Mouse (Mus musculus) cerebellum, postnatal 25 days (tissue): ENCODE results near the gene Gps2.
A peak's percentile ranks its signal among the peaks of the same experiment; 100 is the strongest.
"Not testable (repeated sequence)": the region's sequence is repeated elsewhere in the genome, so short reads cannot be mapped to it uniquely, and the experiment has no call there.

Experiments used
- DNase-seq, 2 experiments: peaks; one replicate each; pipeline ENCODE4 v3.0.0; 2021; ENCODE audit warnings: mixed read lengths in 2 of 2

Gps2 gene

DNA sequence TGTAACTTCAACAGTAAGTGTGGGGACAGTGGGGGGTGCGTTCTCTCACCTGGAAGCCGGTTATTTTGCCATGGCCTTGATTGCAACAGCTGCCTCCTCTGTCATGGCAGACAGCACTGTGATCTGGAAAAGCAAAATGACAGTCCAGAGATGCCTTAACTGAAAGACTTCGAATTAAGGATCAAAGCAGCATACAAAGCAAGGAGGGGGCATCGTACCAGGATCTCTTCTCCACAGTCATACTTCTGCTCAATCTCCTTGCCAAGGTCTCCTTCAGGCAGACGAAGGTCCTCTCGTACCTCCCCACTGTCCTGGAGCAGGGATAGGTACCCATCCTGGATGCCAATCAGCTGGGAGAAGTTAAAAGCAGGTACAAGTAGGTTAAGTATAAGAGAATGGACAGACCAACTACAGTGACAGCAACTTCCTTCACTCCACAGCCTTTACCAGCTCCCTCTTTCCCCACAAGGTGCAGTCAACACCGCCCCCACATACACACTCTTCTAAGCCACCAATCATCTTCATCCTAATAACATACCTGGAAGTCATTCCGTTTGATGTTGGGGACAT lies 3.8 kb downstream of the Gps2 start:
- no peak for DNase-seq

DNA sequence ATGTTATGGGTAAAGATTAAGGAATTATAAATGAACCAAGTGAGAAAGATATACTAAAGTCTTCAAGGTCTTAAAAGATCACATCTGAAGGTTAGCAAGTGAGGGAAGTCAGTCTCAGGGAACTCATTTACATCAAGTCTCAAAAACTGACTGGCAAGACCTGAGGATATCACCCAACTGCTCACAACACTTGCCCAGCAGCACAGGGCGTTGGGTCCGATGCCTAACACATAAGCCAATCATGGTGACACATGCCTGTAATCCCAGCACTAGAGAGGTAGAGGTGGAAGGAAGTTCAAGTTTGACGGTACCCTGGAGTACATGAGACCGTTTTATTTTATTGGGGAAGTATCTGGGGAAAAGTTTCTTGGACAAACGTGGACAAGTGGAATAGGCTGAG lies 4.4 kb downstream of the Gps2 start:
- DNase-seq, result no peak

DNA sequence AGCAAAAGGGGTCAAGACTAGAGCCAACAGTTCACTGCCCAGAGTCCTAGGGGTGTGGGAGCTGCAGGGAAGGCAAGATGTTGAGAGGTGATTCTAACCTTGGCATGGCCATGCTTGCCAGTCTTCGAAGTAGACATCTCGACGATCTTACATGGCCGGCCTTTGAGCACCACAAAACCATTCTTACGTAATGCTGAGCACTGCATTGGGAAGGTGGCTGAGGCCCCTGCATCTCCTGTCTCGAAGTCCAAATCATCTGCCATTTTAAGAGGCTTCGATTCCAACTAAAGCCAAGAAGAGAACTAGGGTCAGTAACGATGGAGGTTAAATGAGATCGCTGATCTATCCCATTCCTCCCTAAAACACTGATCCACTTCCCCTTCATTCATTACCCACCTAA lies 5.4 kb downstream of the Gps2 start:
- no peak for DNase-seq

DNA sequence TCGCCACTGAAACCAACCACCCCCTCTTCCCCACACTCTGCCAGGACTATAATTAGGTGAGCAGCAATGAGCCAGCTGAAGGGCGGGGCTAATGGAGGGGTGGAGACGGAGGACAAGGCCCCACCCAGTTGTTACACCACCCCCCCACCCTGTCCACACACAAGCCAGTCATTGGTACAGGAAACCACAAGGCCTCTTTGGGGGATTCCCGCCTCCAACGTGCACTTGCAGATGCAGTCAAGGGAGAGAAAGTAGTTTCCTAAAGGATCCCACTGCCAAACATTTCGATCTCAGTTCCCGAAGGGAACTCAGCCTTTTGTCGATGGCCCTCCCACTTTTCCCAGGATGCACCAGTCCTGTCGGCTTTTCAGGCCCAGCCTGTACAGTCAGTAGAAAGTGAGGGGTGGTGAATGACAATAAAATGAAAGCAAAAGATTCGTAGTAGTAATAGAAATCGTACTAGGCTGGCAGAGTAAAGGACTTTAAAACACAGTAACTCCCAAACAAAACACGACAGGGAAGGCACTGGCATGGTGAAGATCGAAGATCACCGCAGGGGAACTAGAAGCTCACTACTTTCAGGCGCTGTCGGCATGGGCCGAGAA lies 6.1 kb downstream of the Gps2 start:
- peak; percentile 49 to 75 for DNase-seq

DNA sequence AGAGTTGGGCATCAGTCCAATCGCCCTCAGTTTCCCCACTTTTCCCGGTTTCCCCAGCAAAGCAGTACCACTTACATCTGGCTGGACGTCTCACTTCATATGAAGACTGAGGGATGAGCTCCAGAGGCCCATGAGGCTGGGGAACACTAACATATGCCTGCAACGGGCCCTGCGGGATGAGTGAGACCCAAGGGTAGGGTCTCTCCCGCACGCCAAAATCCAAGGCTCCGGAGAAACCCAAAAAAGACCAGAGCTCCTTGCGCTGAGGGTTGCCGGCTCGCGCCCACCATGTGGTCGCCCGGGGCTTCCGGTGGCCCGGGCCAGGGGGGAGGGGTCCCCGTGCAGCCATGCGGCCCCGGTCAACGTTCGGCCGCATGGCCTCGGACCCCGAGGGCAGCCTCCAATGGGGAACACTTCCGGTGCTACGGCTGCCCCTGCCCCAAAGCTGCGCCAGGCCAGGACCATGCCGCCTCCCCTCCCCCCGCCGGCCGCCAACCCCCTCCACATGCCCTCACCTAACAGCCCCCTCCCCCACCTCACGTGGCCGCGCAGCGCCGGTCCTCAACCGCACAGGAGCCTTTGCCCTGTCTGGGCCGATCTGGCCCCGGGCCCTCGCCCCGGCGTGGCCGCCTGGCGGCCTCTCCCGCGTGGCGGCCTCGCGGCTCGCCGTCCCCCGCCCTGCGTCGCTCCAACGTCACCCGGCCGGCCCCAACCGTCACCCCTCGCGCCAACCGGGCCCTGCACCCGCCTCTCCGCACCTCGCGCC lies 6.8 kb downstream of the Gps2 start:
- peak; percentile 45 to 80 for DNase-seq

DNA sequence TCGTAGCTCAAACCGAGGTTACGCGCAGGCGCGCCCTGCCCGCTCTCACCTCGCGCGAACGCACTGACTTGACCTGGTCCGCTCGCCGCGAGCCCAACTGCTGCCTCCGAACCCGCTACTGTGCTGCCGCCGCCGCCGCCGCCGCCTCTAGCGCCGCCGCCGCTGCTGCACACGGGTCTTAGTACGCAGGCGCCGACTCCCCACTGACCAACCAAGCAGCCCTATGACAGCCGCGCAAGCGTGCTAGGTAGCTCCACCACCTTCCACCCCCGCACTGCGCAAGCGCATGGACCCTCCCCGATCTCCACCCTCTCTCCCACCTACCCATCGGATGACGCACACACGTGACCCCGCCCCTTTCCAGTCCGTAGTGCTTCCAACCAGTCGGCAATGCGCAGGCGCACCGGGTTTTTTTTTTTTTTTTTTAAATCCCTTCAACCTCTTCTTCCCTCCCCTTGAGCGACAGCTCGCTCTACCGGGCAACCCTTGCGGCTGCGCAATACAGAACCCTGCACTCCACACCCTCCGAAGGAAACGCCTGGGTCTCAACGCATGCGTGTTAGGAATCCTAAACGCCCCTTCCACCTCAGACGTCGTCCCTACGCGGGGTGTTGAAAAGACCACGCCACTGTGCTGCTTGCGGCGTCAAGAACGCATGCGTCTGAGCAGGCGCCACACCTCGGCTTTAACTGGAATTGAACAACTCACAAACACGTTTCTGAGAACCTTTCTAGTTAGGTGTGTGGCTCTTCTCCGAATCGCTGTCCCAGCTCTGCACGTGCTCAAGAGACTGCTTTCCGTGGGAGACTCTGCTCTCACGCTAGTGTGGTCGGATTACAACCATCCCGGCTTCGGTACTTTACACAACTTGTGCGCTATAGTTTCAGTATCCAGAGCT lies 7.7 kb downstream of the Gps2 start, which contains the start of gene Eif5a:
TSS of gene Eif5a (minus strand) at position 845 of the 898 bp plus-strand sequence.
- DNase-seq, result peak; percentile 100

DNA sequence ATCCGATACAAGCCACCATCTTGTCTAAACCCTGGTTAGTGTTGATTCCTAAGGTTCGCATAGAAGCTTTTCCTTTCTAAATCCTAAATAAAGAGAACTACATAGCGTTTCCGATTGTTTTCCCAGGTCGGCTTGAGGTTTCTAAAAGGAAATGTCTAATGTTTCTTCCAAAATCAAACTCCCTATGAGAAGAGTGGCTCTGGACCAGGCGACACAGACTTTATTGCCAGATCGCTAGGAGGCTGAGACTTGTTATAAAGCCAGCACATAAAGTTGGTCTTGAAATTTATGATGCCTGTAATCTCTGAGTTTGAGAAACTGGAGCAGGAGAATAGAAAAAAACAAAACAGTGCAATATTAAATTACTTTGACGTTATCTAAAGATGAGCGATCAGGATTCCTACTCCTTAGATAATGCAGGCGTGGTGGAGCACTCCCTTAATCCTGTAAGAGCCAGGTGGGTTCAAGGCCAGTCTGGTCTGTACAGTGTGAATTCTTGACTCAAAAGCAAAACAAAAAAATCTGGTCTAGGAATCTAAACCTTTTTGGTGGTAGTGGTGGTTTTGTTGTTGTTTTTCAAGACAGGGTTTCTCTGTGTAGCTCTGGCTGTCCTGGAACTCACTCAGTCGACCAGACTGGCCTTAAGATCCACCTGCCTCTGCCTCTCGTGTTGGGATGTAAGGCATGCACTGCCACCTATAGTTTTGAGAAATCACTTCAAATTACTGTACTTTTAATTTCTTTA lies 8.5 kb downstream of the Gps2 start:
- no peak for DNase-seq

DNA sequence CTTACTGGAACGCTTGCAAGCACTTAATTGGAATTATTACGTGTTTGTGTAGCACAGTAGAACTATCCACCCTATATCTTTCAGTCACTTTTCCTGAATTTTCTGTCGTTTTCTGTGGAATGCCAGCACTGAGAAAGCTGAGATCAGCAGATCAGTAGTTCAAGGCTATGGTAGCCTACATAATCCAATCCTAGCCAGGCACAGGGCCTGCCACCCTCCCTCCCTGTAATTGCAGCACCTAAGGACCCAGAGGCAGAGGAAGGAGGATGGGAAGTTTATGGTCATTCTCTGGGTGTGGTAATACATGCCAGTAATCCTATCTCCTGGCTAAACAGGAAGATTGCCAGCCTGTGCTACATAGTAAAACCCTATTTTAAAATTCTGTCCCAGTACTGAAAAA lies 9.1 kb downstream of the Gps2 start:
- DNase-seq, result no peak

DNA sequence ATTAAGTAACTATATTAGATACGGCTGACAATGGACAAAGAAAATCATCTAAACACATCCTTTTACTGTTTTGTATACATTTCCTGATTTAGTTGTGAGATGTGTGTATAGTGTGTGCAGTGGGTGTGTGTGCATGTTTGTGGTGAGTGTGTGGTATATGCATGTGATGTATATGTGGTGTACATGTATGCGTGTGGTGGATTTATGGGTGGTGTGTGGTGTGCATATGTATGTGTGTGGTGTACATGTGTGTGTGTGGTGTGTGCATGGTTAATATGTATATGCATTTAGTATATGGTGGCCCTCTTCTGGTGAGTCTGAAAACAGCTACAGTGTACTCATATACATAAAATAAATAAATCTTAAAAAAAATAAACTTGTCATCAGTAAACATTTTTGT lies 13.8 kb downstream of the Gps2 start:
- no peak for DNase-seq

DNA sequence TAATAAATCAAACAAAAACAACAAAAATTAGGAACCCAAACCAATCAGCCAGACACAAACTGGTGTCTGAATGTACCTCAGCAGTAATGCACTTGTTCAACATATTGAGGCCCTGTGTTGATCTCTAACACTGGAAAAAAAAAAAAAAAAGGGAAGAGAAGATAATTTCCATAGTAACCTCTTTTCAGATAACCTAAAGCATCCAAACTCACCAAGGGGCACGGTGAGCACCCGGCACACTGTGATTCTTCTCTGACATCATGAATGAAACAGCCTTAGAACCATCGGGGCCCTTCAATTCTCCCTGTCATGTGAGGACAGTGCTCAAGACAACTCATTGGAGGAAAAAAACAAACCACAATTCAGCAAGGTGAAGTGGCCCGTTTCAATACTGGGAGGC lies 16.0 kb downstream of the Gps2 start:
- DNase-seq, result no peak

DNA sequence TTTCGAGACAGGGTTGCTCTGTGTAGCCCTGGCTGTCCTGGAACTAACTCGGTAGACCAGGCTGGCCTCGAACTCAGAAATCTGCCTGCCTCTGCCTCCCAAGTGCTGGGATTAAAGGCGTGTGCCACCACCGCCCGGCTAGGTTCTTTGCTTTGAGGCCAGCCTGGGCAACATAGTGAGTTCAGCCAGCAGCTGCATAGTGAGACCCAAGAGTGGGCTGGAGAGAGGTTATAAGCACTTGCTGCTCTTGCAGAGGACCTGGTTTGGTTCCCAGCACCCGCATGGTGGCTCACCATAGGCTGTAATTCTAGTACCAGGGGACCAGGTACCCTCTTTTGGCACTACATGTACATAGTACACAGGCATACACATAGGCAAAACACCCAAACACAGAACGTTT lies 16.5 kb downstream of the Gps2 start:
- not testable (repeated sequence) for DNase-seq

DNA sequence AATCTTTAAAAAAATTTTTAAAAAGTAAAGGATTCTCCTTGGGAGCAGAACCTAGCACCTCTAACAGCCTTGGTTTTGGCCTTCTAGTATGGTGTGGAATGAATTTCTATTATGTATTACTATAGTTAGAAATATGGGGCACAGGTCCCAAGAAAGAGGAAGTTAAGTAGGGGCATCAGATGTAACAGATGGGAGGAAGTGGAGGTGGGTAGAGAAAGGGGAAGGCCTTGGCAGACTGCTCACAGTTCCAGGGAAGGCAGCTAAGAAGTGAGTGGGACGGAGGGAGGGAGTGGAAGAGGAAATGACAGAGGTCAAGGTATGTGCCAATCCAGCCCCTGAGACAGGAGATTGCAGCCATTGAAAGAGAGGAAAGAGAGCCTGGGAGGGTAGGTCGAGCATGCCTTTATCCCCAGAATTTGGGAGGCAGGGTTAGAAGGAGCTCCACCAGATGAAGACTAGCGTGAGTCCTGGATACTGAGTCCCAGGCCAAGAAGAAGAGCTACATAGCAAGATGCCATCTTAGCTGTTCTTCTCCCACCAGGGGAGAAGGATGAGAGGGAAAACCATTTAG lies 17.4 kb downstream of the Gps2 start:
- DNase-seq, result no peak

DNA sequence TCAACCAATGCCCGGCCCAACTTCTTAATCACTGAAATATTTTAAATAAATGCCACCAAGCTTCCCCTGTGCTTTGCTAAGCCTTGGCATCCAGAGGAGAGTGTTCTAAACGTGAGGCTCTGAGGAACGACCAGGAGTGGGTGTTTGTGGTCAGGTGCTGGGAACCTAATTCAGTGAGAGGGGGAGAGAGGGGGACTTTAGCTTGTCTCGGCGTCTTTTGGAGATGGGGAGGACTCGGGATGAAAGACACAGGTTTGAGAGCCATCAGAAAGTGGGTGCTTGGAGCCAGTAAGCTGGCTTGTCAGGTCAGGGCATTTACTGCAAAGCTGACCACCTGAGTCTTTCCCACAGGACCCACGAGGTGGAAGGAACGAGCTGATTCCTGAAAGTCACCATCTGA lies 18.1 kb downstream of the Gps2 start:
- DNase-seq, result no peak

DNA sequence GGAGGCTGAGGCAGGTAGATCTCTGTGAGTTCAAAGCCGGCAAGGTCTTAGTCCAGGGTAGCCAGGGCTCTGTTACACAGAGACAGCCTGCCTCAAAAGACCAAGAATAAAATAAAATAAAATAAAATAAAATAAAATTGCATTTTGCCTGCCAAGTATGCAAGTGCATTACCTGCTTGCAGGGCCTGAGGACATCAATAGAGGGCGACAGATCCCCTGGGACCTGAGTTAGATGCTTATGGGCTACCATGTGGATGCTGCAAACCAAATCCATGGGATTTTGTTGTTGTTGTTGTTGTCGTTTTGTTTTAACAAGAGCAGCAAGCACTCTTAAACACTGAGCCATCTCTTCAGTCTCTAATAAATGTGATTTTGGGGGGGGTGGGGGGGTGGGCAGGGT lies 18.6 kb downstream of the Gps2 start:
- DNase-seq, result no peak

DNA sequence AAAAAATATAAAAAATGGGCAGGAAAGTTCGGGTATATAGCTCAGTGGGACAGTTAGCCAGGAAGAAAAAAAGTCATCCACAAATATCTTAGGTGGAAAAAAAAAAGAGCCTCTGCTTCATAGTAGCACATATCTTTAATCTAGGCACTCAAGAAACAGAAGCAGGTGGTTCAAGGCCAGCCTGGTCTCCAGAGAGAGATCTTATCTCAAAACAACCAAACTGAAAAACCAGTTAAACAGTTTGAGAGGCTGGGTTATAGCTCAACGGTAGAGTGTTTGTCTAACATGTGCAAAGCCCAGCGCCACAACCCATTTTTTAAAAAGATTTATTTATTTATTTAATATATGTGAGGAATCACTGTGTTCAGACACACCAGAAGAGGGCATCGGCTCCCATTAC lies 19.4 kb downstream of the Gps2 start:
- no peak for DNase-seq

DNA sequence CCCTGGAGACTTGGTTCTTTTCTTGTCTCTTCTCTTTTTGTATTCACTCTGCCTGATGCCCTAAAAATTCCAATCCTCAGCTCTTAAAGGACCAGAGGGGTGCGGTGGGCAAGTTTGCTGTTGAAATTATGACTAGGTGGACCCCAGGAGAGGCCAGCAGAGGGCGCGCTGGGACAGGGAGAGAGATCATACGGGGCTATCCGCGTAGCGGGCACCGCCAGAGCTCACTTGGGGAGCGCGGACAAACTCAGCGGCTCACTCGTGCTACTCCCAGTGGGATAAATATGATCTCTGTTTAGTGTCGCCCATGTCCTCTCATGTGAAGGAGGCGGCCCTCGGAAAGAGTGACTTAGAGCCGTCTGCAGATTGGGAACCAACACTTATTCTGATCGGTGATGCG lies 20.5 kb downstream of the Gps2 start:
- peak; percentile 93 to 97 for DNase-seq

DNA sequence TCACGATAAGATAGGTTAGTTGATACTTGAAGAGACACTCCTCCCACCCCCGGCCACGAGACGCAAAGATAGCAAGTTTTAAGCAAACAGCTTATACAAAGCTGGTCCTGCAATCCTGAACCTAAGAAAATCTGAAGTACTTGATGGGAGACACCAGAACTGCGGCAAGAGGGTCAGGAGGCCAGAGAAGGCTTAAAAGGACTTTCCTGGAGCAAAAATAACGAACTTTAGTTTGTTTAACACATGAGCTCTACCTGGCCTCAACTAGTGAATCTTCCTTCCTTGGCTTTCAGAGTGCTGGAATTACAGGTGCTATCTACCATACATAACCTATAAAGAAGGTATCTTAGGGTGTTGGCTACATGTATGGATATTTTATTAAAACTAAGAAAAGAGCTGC lies 21.0 kb downstream of the Gps2 start:
- no peak for DNase-seq

DNA sequence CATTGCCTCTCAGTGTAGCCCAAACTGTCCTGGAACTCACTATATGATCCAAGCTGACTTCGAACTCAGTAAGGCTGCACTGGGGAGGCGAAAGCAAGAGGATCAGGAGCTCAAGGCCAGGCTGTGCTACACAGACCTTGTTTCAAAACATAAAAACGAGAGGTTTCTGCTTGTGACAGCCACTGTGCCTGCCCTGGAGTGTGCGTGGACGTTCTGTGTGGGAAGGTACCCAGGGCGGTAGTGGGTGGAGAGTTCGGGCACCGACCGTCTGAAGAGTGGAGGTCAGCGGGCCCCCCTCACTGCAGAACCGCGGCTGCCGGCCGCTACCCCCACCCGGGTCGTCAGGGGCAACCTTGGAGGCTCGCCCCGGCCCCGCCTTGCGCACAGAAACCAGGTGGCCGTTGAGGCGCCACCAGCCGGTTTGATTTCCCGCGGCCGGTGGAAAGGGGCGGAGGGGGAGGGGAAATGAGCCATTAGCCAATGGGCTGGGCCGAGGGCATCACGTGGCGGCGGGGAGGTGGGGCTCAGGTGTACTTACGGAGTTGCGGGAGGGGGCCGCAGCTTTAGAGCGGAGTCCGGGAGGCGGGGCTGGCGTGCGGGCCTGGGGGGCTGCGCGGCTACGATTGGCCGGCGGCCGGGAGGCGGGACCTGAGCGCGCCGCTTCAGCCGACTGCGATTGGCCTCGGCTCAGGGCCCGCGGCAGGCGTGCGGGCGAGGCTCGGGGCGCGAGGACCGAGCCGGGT lies 21.6 kb downstream of the Gps2 start, which contains the start of gene Ybx2:
TSS of gene Ybx2 (plus strand) at position 660 of the 743 bp plus-strand sequence.
- peak; percentile 93 to 98 for DNase-seq

DNA sequence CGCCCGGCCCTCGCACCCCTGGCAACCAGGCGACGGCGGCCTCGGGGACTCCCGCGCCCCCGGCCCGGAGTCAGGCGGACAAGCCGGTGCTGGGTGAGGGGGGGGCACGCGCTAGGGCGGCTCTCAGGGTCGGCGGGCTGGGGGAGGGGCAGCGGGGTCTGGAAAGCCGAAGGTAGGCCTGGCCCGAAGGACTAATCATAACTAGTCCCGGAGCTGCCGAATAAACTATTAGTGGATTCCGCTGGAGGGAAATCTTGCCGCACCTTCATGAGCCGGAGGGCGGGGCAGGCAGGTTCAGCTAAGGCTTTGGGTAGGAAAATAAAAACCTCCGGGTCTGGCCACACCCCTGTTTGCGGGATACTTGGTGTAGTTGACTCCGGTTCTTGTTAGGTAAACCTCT lies 22.5 kb downstream of the Gps2 start:
- peak in 1 of 2 experiments; percentile 59 for DNase-seq

DNA sequence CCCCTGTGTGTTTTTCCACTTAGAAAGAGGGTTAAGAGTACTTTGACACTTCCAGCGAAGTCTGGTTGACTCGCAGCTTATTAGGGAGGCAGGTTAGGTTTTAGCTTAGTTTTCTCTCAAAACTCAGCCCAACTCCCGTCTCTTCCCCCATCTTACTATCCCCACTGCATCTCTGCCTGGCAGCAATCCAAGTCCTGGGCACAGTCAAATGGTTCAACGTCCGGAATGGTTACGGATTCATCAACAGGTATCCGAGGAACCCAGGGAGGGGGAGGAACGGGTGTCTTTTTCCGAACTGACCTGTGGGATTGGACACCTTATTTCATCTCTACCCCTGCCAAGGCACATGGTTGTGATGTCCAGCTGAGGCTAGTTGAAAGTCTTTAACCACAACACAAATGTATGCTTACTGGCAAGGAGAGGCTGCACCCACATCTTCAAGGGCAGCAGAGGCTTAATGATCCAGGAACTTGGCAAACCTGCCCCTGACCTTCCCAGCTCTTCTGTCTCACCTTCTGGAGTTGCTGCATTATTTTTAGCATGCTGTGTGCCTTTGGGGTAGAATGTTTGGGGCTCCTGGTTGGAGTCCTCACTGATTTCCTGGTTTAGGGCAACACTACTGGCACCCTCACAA lies 23.1 kb downstream of the Gps2 start:
- peak in 1 of 2 experiments; percentile 43 for DNase-seq

DNA sequence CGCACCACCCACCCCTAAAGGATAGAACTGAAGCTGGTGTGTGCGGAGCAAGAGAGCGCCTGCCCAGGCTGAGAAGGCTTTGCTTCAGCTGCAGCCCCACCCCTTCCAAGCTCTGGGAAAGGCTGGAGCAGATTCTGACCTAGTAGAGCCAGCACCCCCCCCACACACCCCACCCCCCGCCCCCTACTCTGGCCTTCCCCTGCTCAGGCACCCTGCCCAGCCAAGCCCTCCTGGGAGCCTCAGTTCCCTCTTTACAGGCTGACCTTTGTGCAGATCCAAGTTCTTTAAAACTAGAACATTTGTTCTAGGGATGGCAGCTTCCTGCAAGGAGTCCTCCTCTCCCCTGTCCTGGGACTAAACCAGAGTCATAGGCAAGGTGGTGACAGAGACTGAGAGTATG lies 23.7 kb downstream of the Gps2 start:
- no peak for DNase-seq
